Mouse (Mus musculus) lung, embryonic 16.5 days (tissue): ENCODE measurements at regions not wholly inside any gene's neighbourhood (a gene's known extent, or its start where the extent isn't known, plus 50 kb on each side); places are given as distances from the start of the nearest gene placed in this dataset.

Experiments
- ATAC-seq: fragments of 200-750 bp; cut with Nextera tagmentation; 2 replicates; pipeline ENCODE4 v1.8.0; 2017; ENCODE audit warnings: low read depth, mild to moderate bottlenecking, moderate library complexity
- H3K27ac ChIP-seq: fragments of 300-500 bp; sonication (generic); 2 replicates; pipeline ENCODE4 v1.5.1; 2014; ENCODE audit warnings: mild to moderate bottlenecking, control low read depth, low read length
- H3K27me3 ChIP-seq: fragments of 300-500 bp; sonication (generic); 2 replicates; pipeline ENCODE4 v1.6.1; 2014; ENCODE audit warnings: low read depth, low read length, mixed read lengths; ENCODE audit not compliant: control insufficient read depth, insufficient read depth
- H3K36me3 ChIP-seq: fragments of 300-500 bp; sonication (generic); 2 replicates; pipeline ENCODE4 v1.6.1; 2014; ENCODE audit warnings: low read length; ENCODE audit not compliant: control insufficient read depth, insufficient read depth
- H3K4me1 ChIP-seq: fragments of 300-500 bp; sonication (generic); replicated peaks from 2 replicates; pipeline ENCODE4 v1.6.1; 2014; ENCODE audit warnings: low read length, mixed read lengths; ENCODE audit not compliant: control insufficient read depth, insufficient read depth
- H3K4me2 ChIP-seq: fragments of 300-500 bp; sonication (generic); 2 replicates; pipeline ENCODE4 v1.6.1; 2014; ENCODE audit warnings: low read depth, low read length, control low read depth
- H3K4me3 ChIP-seq: fragments of 300-500 bp; sonication (generic); 2 replicates; pipeline ENCODE4 v1.5.1; 2014; ENCODE audit warnings: mild to moderate bottlenecking, low read length, control low read depth
- H3K9ac ChIP-seq: fragments of 300-500 bp; sonication (generic); 2 replicates; pipeline ENCODE4 v1.6.1; 2014; ENCODE audit warnings: low read length, control low read depth
- H3K9me3 ChIP-seq: fragments of 300-500 bp; sonication (generic); 2 replicates; pipeline ENCODE4 v1.6.1; 2016; ENCODE audit warnings: low read length; ENCODE audit not compliant: control insufficient read depth
- WGBS: fragments of 180-500 bp; shearing (Covaris S2); extraction: QIAGEN DNeasy Blood & Tissue Kit; methylation state at CpG from one replicate; pipeline ENCODE4 v1.1.7; 2014; 5-methylcytosine and 5-hydroxymethylcytosine counted together

- WGBS = 75% methylated on average over 6 of the region's 6 CpGs
- Histone ChIP-seq H3K4me3 (no peak overlapping the region), H3K9me3 (no peaks in the 10 kb centered on the region), H3K9ac (no peak overlapping the region), H3K4me1 (peaks cover 5% of the 10 kb centered on the region; the same call in 1 of the 2 replicates), H3K27me3 (no peaks in the 10 kb centered on the region), H3K4me2 (no peak overlapping the region), H3K36me3 (no peaks in the 10 kb centered on the region), H3K27ac (no peak overlapping the region)
- ATAC-seq = no peak
These were observed 61.9 kb upstream of the Ado start for GRCm38 (mm10) chr10:67610689-67611088.

GRCm38 (mm10) chr10:67608033-67608432 is 59.3 kb upstream of the Ado start:
- H3K9me3 ChIP-seq = no peaks in the 10 kb centered on the region
- peak overlapping the region; percentile 0; the same call in 1 of the 2 replicates for H3K27ac ChIP-seq
- H3K9ac ChIP-seq = no peak overlapping the region
- 13% methylated on average over 5 of the region's 5 CpGs for WGBS
- H3K36me3 ChIP-seq = no peaks in the 10 kb centered on the region
- H3K4me1 ChIP-seq = peaks cover 5% of the 10 kb centered on the region; the same call in 1 of the 2 replicates
- no peak overlapping the region for H3K4me3 ChIP-seq
- H3K27me3 ChIP-seq = no peaks in the 10 kb centered on the region
- peak; percentile 86 for ATAC-seq
- H3K4me2 ChIP-seq = no peak overlapping the region

DNA sequence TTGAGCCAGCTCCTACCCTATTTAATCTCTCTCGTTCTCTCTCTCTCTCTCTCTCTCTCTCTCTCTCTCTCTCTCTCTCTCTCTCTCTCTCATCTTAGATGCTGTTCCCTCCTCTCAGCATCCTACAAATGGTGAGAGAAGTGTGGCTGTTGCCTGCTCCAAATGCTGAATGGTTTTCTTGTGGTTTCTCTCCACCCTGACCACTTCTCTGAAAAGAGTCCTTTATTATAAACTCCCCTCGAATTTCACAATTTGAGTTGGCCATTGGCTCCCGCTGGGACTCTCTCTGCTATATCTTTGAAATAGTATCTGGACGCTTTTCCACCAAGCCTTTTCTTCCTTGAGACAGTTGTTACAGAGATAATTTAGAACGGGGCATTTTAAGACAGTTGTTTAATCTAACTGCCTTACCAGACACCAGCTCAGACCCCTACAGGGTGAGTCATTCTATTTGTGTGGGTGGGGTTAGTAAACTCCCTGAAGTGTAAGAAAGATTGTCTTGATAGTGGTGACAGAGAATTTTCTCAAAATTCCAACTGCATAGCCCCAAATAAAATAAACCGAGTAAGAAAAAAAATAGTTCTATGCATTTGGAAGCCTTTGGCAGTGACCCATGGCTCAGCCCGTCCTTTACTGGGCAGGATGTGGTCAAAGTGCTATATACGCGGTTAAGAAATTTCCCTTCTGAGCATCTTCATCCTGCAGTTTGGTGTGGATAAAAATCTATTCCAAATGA is 58.7 kb upstream of the Ado start:
- 26% methylated on average over 9 of the region's 9 CpGs for WGBS
- Histone ChIP-seq H3K4me1 (peaks cover 5% of the 10 kb centered on the region; the same call in 1 of the 2 replicates), H3K9me3 (no peaks in the 10 kb centered on the region), H3K4me2 (no peak overlapping the region; the same call in 1 of the 2 replicates), H3K27me3 (no peaks in the 10 kb centered on the region), H3K4me3 (no peak overlapping the region), H3K9ac (no peak overlapping the region), H3K36me3 (no peaks in the 10 kb centered on the region), H3K27ac (no peak overlapping the region; the same call in 1 of the 2 replicates)
- ATAC-seq = peak; percentile 61; the same call in 1 of the 2 replicates

DNA sequence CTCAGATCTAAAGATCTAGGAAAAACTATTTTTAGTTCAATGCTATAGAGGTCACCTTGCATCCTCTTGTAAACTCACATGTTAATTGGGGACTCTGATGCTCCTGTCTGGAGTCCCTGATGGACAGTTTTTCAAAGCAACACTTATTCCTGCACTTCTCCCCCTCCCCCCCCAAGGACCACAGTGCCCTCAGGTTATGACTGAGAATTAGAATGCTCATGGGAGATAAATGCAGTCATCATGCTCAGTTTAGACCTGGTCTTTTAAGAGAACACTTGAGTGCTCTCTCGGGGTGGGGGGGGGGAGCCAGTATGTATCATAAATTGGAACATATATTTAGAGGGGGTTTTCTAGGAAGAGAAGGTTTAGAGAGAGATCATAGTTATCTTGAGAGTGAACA is 58.0 kb upstream of the Ado start:
- ATAC-seq = no peak
- no peaks in the 10 kb centered on the region for H3K9me3 ChIP-seq

DNA sequence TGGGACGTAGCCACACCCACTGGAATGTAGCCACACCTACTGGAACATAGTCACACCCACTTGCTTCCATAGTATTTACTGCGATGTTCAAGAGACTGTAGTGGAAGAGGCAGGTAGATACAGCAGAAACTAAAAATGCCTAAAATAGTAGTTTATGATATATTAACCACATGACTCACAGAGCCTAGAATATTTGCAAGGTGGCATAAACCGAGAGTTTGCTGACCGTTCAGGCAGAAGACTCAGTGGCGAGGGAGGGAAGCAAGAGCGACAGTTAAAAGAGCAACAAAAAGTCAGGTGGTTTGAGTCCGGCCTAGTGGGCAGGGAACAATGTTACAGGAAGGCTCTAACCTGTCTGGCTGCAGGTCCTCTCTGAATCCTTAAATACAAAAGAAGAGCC is 50.6 kb upstream of the Ado start:
- 0 out of 2 replicates have a peak, but pooled peaks cover 3% of the 10 kb centered on the region for H3K4me1 ChIP-seq
- no peaks in the 10 kb centered on the region for H3K9me3 ChIP-seq
- H3K27ac ChIP-seq = no peak overlapping the region
- no peak overlapping the region for H3K4me3 ChIP-seq
- no peaks in the 10 kb centered on the region for H3K36me3 ChIP-seq
- WGBS = 92% methylated on average over 7 of the region's 7 CpGs
- H3K27me3 ChIP-seq = no peaks in the 10 kb centered on the region
- H3K9ac ChIP-seq = no peak overlapping the region
- H3K4me2 ChIP-seq = no peak overlapping the region
- ATAC-seq = no peak

More for the DNA sequence above, 58.0 kb upstream of the Ado start:
- Histone ChIP-seq H3K4me2 (no peak overlapping the region), H3K27me3 (no peaks in the 10 kb centered on the region), H3K27ac (no peak overlapping the region), H3K4me1 (peaks cover 5% of the 10 kb centered on the region; the same call in 1 of the 2 replicates), H3K36me3 (no peaks in the 10 kb centered on the region), H3K9ac (no peak overlapping the region), H3K4me3 (no peak overlapping the region)
- 72% methylated on average over 1 of the region's 1 CpGs for WGBS

DNA sequence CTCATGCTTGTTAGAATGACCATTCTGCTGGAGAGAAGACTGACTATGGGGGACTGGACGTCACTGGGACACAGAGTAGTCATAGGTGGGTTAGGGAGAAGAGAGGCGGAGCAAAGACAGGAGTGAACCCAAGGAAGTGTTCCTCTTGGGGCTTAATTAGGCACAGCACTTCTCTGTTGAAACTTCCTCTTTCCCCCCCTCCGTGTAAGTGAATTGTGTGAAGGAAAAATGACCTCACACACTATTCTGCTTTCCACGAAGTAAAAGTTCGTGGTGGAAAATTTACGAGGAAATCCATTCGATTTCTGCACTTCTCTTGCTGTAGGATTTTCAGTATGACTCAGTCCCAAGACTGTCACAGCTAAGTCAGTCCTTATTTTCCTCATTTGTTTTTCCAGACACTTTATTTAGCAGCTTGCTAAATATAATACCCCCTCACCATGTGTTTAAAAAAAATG is 49.9 kb upstream of the Ado start:
- 53% methylated on average over 7 of the region's 7 CpGs for WGBS
- no peaks in the 10 kb centered on the region for H3K36me3 ChIP-seq

More for the DNA sequence above, 49.9 kb upstream of the Ado start:
- H3K27me3 ChIP-seq = no peaks in the 10 kb centered on the region
- H3K4me3 ChIP-seq = no peak overlapping the region
- no peaks in the 10 kb centered on the region for H3K9me3 ChIP-seq
- 0 out of 2 replicates have a peak, but pooled peaks cover 3% of the 10 kb centered on the region for H3K4me1 ChIP-seq
- no peak overlapping the region for H3K27ac ChIP-seq
- H3K4me2 ChIP-seq = no peak overlapping the region
- peak; percentile 65; the same call in 1 of the 2 replicates for ATAC-seq
- no peak overlapping the region for H3K9ac ChIP-seq
